Mouse (Mus musculus) 3134 (cell line): Measurements from ENCODE around the gene Kcna6.
A peak's percentile ranks its signal among the peaks of the same experiment; 100 is the strongest.

Source experiments
- DNase-seq: peaks from one replicate; pipeline ENCODE4 v3.0.0-alpha.2; 2011; ENCODE audit warnings: low spot score; ENCODE audit not compliant: insufficient read length; ENCODE audit errors: extremely low read depth

Gene Kcna6

DNA sequence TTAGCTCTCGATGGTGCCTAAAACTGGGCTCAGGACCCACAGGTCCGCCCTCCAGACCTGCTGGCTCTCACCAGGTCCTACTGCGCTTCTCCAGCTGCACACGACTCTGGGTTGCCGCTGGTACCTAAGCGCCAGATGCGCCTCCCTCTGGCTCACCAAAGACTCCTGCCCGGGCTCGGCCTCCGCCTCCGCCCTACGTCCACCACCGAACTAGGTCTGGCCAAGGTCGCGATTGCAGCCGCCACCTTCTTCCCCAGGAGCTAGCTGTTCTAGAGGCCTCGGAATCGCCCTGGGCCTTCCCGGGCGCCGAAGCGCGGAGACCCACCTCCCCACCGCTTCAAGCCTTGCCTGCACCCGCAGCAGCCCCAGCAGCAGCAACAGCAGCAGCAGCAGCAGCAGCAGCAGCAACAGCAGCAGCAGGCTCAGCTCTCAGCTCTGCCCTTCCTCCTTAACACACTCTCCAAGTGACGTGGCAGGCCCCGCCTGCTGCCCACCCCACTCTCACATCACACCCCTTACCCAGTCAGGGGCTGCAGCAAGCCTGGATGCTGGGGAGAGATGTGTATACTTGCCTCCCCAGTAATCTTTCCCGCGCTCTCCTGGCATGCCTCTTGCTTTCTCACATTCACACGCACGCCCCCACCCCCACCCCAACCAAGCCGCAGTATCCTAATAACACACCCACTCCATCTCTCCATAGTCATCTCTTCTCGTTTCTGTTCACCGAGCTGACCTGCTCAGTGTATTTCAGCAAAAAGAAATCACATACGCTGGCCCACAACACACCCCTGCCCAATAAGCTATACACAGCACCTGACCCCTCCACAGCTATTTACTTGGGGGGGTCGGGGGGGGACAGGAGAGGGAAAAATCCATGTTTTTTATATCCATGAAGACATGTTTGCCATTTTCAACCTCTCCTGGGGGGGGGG is at the start of gene Kcna6:
Kcna6 (minus strand) TSS at position 464 of the 932 bp plus-strand sequence.
- peak; percentile 18 for DNase-seq

DNA sequence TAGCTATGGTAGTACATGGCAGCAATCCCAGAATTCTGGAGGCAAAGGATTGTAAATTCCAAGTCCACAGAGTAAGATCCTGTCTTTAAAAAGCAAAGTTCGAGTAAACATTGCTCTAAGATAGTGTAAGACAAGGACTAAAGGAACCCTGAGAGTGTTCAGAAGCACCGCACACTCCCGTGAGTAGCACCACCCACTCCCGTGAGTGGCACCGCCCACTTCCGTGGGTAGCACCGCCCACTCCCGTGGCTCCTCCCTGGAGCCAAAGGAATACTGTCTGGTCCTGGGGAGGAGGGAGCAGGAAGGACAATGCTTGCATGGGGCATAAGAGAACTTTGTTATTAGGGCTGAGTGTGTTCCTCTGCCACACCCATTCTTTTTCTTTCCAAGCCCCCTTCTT is 48.4 kb upstream of the Kcna6 start:
- DNase-seq = peak; percentile 15

DNA sequence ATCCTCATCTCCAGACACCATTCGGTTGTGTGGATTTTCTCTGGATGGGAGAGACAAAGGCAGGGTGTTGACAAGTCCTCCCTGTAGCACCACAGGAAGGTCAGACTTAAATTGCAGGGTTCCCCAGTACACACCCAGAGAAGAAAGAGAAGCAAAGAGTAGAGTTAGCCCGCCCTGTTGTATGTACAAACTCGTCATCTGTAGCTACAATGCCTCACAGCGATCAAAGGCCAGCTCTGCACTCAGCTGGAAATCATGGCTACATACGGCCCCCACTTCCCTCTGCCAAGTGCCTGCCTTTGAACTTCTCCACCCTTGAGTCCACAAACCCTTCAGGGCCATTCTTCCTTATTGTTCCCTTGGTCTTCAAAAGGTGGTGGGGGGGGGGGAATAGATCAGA is 43.7 kb upstream of the Kcna6 start:
- DNase-seq = no peak

DNA sequence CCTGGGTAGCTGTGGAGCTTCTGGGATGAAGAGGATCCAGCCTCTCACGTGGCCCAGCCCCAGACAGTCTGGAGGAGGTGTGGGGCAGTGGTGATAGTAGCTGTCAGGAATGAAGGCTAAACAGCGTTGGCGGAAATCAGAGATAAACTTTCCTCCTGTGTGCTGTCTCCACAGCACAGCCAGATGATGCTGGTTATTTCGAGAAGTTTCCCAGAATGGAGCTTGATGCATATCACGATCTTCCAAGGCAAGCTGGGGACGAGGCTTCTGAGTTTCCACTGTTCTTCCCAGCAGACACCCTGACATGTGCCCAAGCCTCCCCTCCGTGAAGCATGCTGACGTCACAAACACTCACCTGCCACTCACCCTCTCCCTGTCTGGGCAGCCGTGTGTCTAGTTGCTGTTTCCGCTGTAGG is 43.2 kb upstream of the Kcna6 start:
- DNase-seq = no peak

DNA sequence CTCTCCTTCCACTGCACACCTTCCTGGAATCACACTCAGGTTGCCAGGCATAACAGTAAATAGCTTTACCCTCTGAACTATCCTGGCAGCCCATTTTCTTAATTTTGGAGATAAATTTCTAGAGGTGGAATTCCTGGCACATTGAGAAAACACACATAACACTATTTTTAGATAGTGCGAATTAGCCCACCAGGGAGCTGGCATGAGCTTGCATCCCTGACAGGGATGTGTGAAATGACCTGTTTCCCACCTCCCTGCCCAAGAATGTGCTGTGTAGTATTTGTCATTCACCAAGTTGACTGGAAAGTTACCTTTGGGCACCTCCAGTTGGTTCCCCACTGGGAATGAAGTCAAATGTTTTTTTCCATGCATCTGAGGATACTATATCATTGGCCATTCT is 42.6 kb upstream of the Kcna6 start:
- no peak for DNase-seq

DNA sequence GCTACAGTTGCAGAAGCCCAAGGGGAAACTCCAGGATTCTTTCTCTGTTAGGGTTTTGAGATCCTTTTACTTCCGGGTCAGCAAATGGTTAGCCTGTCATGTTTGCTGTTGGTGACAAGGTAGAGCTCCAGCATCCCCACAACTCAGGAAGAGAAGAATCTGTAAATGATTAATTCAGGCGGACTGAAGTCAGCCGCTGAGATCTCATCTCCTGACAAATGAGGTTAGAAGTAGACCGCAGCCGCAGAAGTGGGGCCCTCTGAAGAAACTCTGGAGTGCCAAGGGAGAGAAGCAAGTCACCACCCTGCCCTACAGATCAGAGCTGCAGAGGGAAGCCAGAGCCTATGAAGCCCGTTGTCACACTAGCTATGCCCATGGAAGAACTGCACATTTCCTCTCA is 37.4 kb upstream of the Kcna6 start:
- DNase-seq = no peak

DNA sequence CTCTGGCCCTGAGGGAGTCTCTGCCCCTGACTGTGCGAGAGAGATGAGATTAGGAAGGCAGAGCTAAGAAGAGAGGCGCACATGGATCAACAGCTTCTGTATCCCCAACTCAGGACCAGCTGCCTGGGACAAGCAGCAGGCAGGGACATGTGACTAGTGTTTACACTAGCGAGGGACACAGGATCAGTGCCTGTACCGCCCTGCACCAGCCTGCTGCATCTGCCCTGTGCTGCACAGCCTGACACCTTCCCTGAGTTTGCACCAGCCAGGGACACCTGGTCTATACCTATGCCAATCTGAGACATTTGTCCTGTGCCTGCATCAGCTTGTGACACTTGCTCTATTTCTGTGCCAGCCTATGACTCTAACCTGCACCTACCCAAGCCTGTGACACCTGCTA is 33.4 kb upstream of the Kcna6 start:
- DNase-seq = no peak

DNA sequence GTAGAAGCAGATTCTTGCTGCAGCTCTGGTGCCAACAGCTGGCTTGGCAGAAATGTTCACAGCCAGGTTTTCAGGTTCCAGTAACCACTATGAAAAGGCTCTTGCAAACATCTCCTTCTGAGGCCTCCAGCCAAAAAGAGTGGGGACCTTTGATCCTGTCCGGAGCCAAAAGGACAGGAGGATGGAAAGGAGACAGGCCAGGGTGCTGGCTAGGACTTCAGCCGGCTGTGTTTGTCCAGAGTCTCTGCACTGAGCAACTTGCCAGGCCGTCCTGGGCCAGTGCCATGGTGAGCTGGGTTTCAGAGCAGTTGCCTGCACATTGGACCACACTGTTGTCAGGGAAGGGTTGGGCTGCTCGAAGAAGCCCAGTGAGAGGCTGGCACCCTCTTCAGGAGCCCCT is 31.9 kb upstream of the Kcna6 start:
- DNase-seq = peak; percentile 27

DNA sequence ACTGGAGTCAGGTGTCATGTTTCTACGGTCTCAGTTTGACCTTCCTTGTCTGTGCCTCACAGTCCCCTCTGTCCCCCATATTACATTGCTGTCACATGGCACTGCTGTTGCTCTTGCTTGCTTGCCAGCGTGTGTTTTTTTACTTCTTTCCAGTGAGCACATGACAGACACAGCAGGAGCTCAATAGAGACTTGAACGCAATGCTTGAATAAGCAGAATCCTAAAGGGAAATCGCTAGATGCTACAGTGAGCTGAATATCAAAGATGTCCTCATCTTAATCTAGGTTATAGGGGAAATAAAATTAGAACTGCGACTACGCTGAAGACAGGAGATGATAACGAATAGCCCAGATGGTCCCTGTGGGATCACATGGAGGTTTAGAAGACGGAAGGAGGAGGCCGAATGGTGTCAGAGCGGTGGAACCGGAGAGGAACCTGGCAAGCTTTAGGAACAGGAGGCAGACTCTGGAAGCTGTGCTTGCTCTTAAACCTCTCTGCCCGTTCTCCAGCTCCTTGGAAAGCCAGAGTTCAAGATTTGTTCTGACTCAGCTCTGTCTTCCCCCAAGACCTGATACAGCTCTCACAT is 29.8 kb upstream of the Kcna6 start:
- DNase-seq = no peak

DNA sequence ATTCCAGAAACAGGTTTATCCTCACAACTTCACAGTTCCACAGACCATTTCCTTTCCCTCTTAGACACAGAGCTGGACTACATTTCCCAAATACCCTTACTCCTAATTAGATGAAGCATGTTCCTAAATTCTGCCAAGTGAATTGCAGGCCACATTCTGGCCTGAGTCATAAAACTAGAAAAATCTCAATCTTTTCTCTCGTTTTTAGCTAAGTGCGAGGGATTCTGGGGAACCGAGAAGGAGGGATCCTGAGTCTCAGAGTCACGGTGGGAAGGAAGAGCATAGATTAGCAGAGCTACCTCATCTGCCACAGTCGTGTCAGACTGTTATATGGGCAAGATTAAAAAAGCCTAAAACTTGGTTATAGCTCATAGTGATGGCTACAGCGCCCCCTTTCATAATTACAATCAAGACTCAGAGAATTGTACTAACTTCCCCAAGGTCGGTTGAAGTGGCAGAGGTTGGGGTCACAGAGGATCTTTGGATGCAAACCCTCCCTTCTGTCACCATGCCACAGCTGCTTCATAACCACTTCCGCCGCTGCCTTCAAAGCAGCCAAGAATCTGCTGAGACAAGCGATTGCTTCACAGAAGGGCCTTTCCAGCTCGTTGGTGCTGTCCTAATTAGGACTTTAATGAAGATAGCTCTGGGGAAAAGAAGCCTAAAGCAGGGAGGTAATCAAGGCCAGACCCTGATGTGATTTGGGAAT is 28.6 kb upstream of the Kcna6 start:
- no peak for DNase-seq

DNA sequence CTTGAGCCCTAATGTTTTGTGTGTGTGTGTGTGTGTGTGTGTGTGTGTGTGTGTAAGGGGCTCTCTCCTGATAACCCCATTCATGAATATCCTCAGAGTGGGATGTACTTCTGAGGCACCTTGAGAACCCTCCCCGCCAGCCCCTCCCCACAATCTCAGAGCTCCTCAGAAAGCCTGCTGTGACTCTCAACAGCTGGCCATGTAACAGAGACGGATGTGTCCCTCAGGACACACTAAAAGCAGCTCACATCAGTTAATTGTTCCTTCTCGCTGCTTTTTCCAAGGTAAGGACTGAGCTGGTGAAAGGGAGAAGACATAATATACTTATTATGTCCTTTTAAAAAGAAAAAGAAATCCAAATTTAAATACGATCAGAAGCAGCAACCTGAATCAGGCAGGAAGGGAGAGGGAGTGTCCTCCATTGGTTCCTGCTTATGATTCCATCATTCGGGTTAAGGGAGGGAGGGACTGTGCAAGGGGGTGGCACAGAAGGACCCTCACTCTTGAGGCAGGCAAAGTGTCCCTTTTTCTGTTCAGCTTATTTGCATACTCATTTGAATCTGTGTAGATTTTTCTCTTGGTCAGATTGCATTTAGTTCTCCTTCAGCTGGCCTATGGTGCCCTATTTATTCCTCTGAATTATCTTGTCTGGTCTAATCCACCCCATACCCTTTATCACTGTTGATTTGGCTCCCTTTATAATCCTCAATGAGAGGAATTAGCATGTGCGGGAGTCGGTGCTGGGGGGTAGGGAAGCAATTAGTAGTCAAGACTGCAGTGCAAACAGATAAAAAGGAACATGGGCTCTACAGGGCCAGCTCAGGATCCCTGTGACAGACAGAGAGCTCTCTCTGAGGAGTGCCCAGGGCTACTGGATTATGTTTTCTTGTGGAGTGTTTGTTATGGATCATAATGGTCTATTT is 27.4 kb upstream of the Kcna6 start:
- no peak for DNase-seq

DNA sequence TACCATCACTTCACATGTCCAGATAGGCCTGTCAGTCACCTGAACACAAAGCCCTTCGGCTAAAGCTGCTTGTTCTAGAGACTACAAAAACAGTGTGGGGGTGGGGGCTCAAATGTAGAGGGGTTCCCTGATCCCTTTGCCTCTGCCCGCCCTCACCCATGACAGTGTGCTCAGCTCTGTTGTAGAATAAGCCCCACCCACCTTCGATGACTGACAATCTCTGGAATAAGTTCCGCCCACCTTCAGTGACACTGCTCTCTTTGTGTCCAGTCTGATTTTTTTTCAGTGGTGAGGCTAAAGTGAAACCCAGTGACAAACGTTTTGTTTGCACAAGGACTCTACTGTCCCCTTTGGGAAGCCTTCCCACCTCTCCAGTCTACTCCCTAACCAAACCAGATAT is 26.1 kb upstream of the Kcna6 start:
- DNase-seq = no peak

DNA sequence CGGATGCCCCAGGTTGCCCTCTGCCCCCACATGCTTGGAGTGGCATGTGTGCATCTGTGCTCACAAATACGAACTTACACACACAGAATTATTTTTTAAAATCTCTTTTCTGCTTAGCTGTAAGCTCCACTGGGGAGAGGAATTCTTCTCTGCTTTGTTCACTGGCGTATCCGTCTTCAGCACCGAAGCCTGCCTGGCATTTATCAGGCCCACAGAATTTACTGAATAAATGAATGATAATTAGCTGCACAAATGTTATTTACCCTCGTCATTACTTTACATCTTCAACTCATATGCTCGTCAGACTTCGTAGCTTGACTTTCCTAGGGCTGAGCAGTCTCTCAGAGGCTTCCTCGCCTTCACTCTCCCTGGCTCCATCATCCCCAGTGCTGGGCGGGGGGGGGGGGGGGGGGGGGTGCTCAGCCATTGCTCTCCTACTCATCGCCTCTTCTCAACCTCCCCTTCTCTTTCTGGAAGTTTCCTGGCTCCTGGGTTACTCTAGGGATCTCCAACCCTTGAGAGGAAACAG is 24.2 kb upstream of the Kcna6 start:
- no peak for DNase-seq

DNA sequence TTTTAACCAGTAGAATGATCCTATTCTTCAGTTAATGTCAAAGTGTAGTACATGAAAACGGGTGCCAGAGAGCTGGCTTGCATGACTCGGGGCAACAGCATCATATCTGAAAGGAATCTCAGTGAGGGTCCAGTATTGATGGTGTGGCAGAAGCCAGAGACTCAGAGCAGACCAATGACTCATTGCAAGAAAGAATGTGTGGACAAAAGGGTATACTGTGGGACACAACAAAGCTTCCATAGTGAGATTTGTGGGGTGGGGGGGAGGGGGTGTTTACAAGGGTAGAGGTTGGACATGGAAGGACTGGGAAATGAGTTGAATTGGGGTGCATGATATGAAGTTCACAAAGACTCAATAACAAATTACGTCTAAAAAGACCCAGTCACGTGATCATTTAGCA is 20.9 kb upstream of the Kcna6 start:
- no peak for DNase-seq

DNA sequence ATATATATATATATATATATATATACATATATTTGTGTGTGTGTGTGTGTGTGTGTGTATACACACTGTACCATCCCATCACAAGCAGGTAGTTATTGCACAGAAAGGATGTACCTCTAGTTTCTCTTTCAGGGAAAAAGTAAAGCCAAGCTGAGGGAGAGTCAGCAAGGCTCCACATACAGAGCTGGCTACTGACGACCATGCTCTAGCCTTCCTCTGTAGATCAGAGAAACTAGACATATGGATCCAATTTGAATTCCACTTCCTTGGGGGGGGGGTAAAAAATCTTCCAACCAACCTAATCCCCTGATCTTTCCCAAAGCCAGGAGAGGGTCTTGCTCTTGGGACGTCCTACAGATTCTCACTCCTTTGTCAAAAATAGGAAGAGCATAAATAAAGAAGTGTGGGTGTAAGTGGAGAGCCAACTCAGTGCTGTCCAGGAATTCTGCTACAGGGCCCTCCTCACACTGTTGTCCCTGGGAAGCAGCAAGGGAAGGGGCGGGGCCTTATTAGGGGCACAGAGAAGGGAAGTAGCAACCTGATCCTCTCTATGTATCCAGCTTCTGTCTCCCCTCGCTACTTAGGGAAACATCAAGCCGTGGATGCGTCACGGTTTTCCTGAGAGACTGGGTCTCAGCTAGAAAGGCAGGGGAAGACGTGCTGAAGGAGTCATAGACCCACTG is 15.4 kb upstream of the Kcna6 start:
- peak; percentile 26 for DNase-seq

DNA sequence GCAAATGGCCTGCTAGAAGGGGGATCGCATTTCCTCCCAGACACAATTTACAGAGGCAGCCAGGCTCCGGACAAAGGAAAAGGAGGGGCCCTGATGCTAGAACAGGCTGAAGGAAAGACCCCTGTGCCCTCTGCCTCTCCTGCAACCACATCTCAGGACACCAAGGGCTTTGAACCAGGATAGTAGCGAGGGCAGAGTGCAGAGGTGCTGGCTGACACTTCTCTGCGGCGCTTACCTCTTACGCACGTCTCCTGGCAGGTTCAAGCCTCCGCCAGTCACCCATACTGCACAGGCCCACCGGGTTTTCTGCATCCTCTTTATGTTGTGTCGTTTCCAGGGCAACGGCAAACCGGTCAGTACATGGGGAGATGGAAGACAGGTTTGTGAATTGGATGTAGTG is 12.0 kb upstream of the Kcna6 start:
- no peak for DNase-seq

DNA sequence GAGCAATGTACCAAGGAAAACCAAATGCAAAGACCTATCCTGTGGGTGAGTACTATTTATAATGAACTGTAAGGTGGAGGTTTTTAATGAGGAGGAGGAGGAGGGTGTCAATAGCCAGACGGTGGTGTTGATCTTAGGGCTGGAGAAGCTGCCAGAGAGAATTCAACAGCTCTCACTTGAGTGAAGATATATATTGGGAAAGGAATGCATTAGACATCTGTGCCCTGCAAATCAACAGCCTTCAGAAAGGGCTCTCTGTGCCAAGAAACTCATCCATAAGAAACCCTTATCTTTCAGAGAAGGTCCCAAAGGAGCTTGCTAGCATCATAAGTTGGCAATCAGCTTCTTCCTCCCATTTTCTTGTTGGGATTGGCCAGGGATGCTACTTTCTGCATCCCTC is 5.4 kb upstream of the Kcna6 start:
- DNase-seq = no peak

DNA sequence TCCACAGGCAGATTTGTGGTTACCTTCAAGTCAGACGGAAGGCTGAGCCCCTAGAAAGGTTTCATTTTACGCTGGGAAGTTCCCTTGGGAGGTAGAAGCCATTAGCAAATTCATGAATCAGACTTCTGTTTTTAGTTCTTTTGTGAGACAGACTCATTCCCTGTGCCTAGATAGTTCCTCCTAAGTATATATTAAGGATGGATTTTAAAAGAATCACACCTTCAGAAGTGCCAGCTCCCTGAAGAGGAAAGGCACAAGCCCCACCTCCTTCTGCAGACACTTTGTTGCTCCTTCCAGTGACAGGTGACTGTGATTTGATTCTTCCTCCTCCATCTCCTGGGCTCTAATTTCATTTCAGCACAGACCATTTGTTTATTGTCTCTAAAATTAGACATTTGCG is 2.1 kb upstream of the Kcna6 start:
- no peak for DNase-seq

DNA sequence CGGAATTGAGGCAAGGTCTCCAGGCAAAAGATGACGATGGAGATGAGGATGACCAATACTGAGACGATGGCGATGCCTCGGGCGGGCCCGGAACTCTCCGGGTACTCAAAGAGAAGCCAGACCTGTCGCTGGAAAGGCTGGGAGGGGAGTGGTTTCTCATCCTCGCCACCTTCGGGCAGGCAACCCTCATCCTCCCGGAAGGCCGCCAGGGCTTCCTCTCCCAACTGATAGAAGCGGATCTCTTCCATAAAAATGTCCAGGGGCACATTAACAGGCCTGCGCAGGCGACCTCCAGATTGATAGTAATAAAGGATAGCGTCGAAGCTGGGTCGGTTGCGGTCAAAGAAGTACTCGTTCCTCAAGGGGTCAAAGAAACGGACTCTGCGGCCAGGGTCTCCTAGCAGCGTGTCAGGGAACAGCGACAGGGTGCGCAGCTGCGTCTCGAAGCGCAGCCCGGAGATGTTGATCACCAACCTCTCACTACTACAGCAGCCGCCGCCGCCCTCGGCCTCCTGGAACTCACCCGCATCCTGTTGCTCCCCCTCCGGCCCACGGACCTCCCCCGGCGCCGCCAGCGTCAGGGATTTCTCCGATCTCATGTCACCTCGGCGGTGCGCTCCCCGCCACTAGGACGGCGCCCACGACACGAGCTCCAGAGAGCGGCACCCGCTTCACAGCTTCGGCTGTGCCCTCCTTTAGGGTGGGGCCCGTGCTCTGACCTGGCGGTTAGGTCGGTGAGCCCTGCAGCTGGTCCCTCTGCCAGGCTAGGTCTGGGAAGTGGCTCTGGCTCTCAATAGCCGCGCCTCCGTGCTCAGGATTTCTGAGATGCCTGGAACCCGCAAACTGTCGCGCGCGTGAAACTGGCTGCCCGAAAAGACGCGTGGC is 906 bp downstream of the Kcna6 start:
- DNase-seq = no peak
